Comparison of ENCODE assay signal across 9 mouse cellular contexts in genomic region chr1:162108181-162108671, GRCm38 (mm10).
A peak's percentile ranks its signal among the peaks of the same experiment; 100 is the strongest.
DNase-seq lines count a peak whose midpoint lies in the region; ATAC-seq and TF ChIP-seq lines count a peak whose summit lies in the region.
"Had no signal": no experiment of that assay in that cellular context is flagged by ENCODE, and none has a peak within 500 bp of the region (broad histone marks: within the 10 kb centered on the region; RNA-seq: fewer than 3 reads in every experiment).

No protein-coding gene starts in this region.

- no peaks in the 10 kb centered on the region for H3K36me3 ChIP-seq in embryonic facial prominence, embryonic 11.5 days (replicated peaks; ENCODE audit: control insufficient read depth, insufficient read depth, low read depth, low read length)
- H3K36me3 ChIP-seq in midbrain, embryonic 13.5 days = no peaks in the 10 kb centered on the region
- H3K36me3 ChIP-seq: liver, embryonic 13.5 days had no signal

- DNase-seq in brain, embryonic 14.5 days (ENCODE audit: low read depth) = peak; percentile 45
- DNase-seq in embryonic facial prominence, embryonic 11.5 days (ENCODE audit: low spot score) = no peak
- DNase-seq in layer of hippocampus, adult 8-10 months (ENCODE audit: low spot score in 2 of 2) = peak; percentile 19
- no peak for DNase-seq in spleen, adult 18-20 months
- DNase-seq: liver, embryonic 13.5 days; thymus, postnatal 4 days had no signal

- H3K9ac ChIP-seq in embryonic facial prominence, embryonic 11.5 days (replicated peaks; ENCODE audit: low read length) = no peak overlapping the region
- no peak overlapping the region for H3K9ac ChIP-seq in midbrain, embryonic 13.5 days (replicated peaks)
- H3K9ac ChIP-seq: liver, embryonic 13.5 days had no signal

- no peak for TF ChIP-seq POLR2A in brain, embryonic 14.5 days (IDR thresholded peaks at IDR 0.05; ENCODE audit: borderline replicate concordance, extremely low read depth, insufficient read depth, insufficient read length, poor library complexity, severe bottlenecking)

- TF ChIP-seq CTCF in brain, embryonic 14.5 days (IDR thresholded peaks at IDR 0.05; ENCODE audit: borderline replicate concordance, extremely low read depth, insufficient read depth, insufficient read length) = no peak

- no peaks in the 10 kb centered on the region for H3K9me3 ChIP-seq in embryonic facial prominence, embryonic 11.5 days (replicated peaks; ENCODE audit: control insufficient read depth, low read length)
- no peaks in the 10 kb centered on the region for H3K9me3 ChIP-seq in midbrain, embryonic 13.5 days
- H3K9me3 ChIP-seq: liver, embryonic 13.5 days had no signal

- H3K27me3 ChIP-seq in embryonic facial prominence, embryonic 11.5 days (ENCODE audit: control insufficient read depth, insufficient read depth, low read length) = no peaks in the 10 kb centered on the region
- no peaks in the 10 kb centered on the region for H3K27me3 ChIP-seq in midbrain, embryonic 13.5 days
- H3K27me3 ChIP-seq: liver, embryonic 13.5 days had no signal

- ATAC-seq in embryonic facial prominence, embryonic 11.5 days (replicated peaks; ENCODE audit: insufficient number of reproducible peaks, low FRiP score, low TSS enrichment, low read depth) = peak; percentile 66; the same call in 1 of the 2 replicates
- peak; percentile 70 for ATAC-seq in midbrain, embryonic 13.5 days
- ATAC-seq in erythroid progenitor cell, adult 5-6 weeks (replicated peaks; ENCODE audit: low FRiP score, poor library complexity, severe bottlenecking) = no peak
- no peak for ATAC-seq in megakaryocyte, adult 5-6 weeks (ENCODE audit: poor library complexity, severe bottlenecking)

- 60% methylated on average over 7 of the region's 7 CpGs for WGBS in embryonic facial prominence, embryonic 11.5 days
- 21% methylated on average over 7 of the region's 7 CpGs for WGBS in midbrain, embryonic 13.5 days

- no peak overlapping the region for H3K4me3 ChIP-seq in embryonic facial prominence, embryonic 11.5 days (ENCODE audit: low read depth, low read length)
- no peak overlapping the region for H3K4me3 ChIP-seq in midbrain, embryonic 13.5 days (replicated peaks)
- H3K4me3 ChIP-seq: liver, embryonic 13.5 days had no signal

- H3K4me1 ChIP-seq in embryonic facial prominence, embryonic 11.5 days (ENCODE audit: control insufficient read depth, insufficient read depth, low read length) = no peaks in the 10 kb centered on the region; the same call in 1 of the 2 replicates
- H3K4me1 ChIP-seq in midbrain, embryonic 13.5 days (replicated peaks) = peaks cover 17% of the 10 kb centered on the region
- H3K4me1 ChIP-seq: liver, embryonic 13.5 days had no signal

- H3K27ac ChIP-seq in embryonic facial prominence, embryonic 11.5 days (replicated peaks; ENCODE audit: low read depth, low read length) = peak overlapping the region; percentile 31; the same call in 1 of the 2 replicates
- peak overlapping the region; percentile 15; the same call in 1 of the 2 replicates for H3K27ac ChIP-seq in midbrain, embryonic 13.5 days
- H3K27ac ChIP-seq: liver, embryonic 13.5 days had no signal

- H3K4me2 ChIP-seq in embryonic facial prominence, embryonic 11.5 days (ENCODE audit: low read depth, low read length) = no peak overlapping the region
- H3K4me2 ChIP-seq in midbrain, embryonic 13.5 days (replicated peaks) = no peak overlapping the region
- H3K4me2 ChIP-seq: liver, embryonic 13.5 days had no signal

Comparison
In these comparisons a context has a peak if more than half of its experiments do, and no peak if none do; other contexts are left out.
1. DNase-seq: peak in brain, embryonic 14.5 days (single experiment) and layer of hippocampus, adult 8-10 months (2 of 2); none in embryonic facial prominence, embryonic 11.5 days (single experiment) and spleen, adult 18-20 months (0 of 2).
2. ATAC-seq: peak in embryonic facial prominence, embryonic 11.5 days (single experiment) and midbrain, embryonic 13.5 days (single experiment); none in erythroid progenitor cell, adult 5-6 weeks (single experiment) and megakaryocyte, adult 5-6 weeks (single experiment).